Mouse (Mus musculus): ENCODE data around the gene Reck. TPM values are rescaled to one million over a fixed set of nuclear protein-coding genes. Genes with fewer than 3 reads are reported as not detected.
A peak's percentile ranks its signal among the peaks of the same experiment; 100 is the strongest.

Reck gene
- polyA plus RNA-seq, 1 experiment from 2014 or later, result 2.3 TPM

DNA sequence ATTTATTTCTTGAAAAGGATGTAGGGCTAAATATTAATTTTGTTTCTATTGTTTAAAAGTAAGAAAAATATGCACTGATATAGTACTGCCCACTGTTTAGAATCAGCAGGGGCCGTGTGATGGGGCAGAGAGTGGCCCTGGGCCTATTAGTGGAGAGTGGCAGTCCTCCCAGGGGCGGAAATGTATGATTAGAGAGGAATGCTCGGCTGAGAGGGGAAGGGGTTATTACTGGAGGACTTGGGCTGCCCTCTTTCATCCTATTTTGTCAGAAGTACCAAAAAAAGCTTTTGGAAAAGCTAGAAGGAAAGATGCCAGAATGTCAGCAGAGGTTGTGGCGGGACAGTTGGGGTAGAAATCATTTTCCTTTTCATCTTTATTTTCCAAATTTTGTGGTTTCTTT, 8.9 kb downstream of the Reck start:
- no peak overlapping the region for H3K9ac ChIP-seq (replicated peaks)
- H3K9me3 ChIP-seq (ENCODE audit: low read length), result no peaks in the 10 kb centered on the region
- TF ChIP-seq EP300 (IDR thresholded peaks at IDR 0.05; ENCODE audit: low read depth), result no peak
- no peak for TF ChIP-seq CTCF (IDR thresholded peaks at IDR 0.05; ENCODE audit: low read depth)
- no peaks in the 10 kb centered on the region for H3K27me3 ChIP-seq (ENCODE audit: insufficient read depth, low read length)
- no peaks in the 10 kb centered on the region for H3K36me3 ChIP-seq (replicated peaks; ENCODE audit: insufficient read depth, low read length)
- ATAC-seq (no peak), DNase-seq (no peak)
- no peak overlapping the region for H3K4me2 ChIP-seq (ENCODE audit: low read depth, low read length)
- WGBS (ENCODE audit: insufficient replicate concordance), result 59% methylated on average over 4 of the region's 4 CpGs
- no peaks in the 10 kb centered on the region for H3K4me1 ChIP-seq (ENCODE audit: insufficient read depth)
- H3K27ac ChIP-seq (ENCODE audit: low read depth), result no peak overlapping the region
- no peak overlapping the region for H3K4me3 ChIP-seq (ENCODE audit: low read depth, low read length)

DNA sequence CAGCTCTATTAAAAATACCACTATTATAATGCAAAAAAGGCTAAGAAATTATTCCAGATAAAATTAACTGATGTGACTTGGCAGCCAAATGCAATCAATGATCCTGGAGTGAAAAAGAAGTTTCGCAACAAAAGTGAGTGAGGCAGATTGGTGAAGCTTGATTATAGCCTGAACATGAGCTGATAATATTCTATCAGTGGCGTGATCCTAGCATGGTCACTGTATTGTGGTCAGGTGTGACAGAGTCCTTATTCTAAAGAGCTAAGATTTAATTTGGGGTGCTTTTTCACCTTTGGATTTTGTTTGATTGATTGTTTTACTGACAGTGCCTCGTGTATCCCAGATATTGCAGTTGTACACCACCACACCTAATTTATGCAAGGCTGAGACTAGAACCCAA, 15.9 kb downstream of the Reck start:
- TF ChIP-seq CTCF (IDR thresholded peaks at IDR 0.05; ENCODE audit: low read depth), result no peak
- no peak for TF ChIP-seq EP300 (IDR thresholded peaks at IDR 0.05; ENCODE audit: low read depth)
- H3K9me3 ChIP-seq (ENCODE audit: low read length), result no peaks in the 10 kb centered on the region
- H3K27me3 ChIP-seq (ENCODE audit: insufficient read depth, low read length), result no peaks in the 10 kb centered on the region
- H3K4me2 ChIP-seq (ENCODE audit: low read depth, low read length), result no peak overlapping the region
- H3K4me1 ChIP-seq (ENCODE audit: insufficient read depth), result peaks cover 2% of the 10 kb centered on the region; the same call in 1 of the 2 replicates
- ATAC-seq (no peak), DNase-seq (no peak)
- 64% methylated on average over 3 of the region's 3 CpGs for WGBS (ENCODE audit: insufficient replicate concordance)
- no peaks in the 10 kb centered on the region for H3K36me3 ChIP-seq (replicated peaks; ENCODE audit: insufficient read depth, low read length)
- H3K27ac ChIP-seq (ENCODE audit: low read depth), result no peak overlapping the region
- no peak overlapping the region for H3K4me3 ChIP-seq (ENCODE audit: low read depth, low read length)
- no peak overlapping the region for H3K9ac ChIP-seq (replicated peaks)

DNA sequence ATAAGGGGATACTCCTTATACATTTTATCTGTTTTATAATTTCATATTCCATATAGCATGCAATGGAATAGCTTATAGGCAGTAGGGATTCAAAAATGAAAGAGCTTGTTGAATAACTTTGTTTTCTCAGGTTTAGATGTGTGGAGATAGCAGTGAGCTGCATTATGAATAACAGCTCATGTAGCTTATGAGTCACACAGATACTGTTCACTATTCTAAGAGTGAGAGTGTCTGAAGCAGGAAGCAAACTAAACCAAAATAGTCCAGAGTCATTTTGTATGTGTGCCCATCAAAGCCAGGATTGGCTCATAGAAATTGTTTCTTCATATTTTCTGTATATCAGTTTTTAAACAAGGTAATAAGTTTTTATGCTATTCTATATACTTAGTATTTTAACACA, 21.9 kb downstream of the Reck start:
- no peak overlapping the region for H3K4me3 ChIP-seq (ENCODE audit: low read depth, low read length)
- H3K36me3 ChIP-seq (replicated peaks; ENCODE audit: insufficient read depth, low read length), result no peaks in the 10 kb centered on the region
- H3K4me1 ChIP-seq (ENCODE audit: insufficient read depth), result peaks cover 2% of the 10 kb centered on the region; the same call in 1 of the 2 replicates
- no peaks in the 10 kb centered on the region for H3K9me3 ChIP-seq (ENCODE audit: low read length)
- H3K27me3 ChIP-seq (ENCODE audit: insufficient read depth, low read length), result no peaks in the 10 kb centered on the region
- H3K9ac ChIP-seq (replicated peaks), result no peak overlapping the region
- DNase-seq, result no peak
- H3K27ac ChIP-seq (ENCODE audit: low read depth), result no peak overlapping the region
- TF ChIP-seq CTCF (IDR thresholded peaks at IDR 0.05; ENCODE audit: low read depth) (no peak), EP300 (IDR thresholded peaks at IDR 0.05; ENCODE audit: low read depth) (no peak)
- no peak overlapping the region for H3K4me2 ChIP-seq (ENCODE audit: low read depth, low read length)
- no peak for ATAC-seq

DNA sequence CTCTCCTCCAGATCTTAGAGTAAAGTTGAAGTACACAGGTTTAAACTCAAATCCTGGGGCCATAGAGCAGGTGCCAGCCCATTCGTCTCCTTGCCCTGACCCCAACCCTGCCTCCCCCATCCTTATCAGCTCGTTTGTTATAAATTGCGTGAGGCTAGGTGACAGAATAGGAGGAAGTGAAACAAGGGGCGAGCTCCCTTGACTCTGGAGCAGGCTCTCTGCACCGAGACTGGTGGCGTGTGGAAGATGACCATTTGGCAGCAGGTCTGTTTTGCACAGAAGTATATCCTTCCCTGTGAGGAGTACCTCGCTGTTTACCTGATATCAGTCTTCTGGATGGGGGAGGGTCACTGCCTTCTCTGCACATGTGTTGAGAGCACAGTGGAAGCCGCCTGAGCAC, 23.9 kb downstream of the Reck start:
- no peak for DNase-seq
- TF ChIP-seq CTCF (IDR thresholded peaks at IDR 0.05; ENCODE audit: low read depth) (no peak), EP300 (IDR thresholded peaks at IDR 0.05; ENCODE audit: low read depth) (no peak)
- no peak overlapping the region for H3K4me3 ChIP-seq (ENCODE audit: low read depth, low read length)
- ATAC-seq, result no peak
- H3K27me3 ChIP-seq (ENCODE audit: insufficient read depth, low read length), result no peaks in the 10 kb centered on the region
- H3K9ac ChIP-seq (replicated peaks), result no peak overlapping the region
- WGBS (ENCODE audit: insufficient replicate concordance), result 27% methylated on average over 8 of the region's 8 CpGs
- peaks cover 2% of the 10 kb centered on the region; the same call in 1 of the 2 replicates for H3K4me1 ChIP-seq (ENCODE audit: insufficient read depth)
- H3K36me3 ChIP-seq (replicated peaks; ENCODE audit: insufficient read depth, low read length), result no peaks in the 10 kb centered on the region
- no peak overlapping the region for H3K27ac ChIP-seq (ENCODE audit: low read depth)
- no peaks in the 10 kb centered on the region for H3K9me3 ChIP-seq (ENCODE audit: low read length)
- no peak overlapping the region for H3K4me2 ChIP-seq (ENCODE audit: low read depth, low read length)

DNA sequence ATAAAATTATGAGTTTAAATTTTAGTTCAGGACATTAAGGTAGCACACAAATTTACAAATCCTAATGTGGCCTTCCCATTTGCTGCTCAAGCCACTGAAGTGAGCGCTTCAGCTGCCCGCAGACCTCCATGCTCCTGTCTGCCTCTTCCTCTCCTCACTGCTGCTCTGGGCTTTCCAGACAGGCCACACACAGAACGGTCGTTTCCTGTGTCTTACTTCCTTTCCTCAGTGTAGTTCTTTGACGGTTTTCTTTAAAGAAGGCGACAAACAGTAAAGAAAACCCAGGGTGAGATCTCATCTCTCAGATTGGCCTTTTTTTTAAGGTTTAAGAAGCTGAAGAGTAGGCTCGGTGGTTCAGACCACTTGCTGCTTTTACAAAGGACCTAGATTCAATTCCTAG, 28.4 kb downstream of the Reck start:
- no peaks in the 10 kb centered on the region for H3K4me1 ChIP-seq (ENCODE audit: insufficient read depth)
- no peaks in the 10 kb centered on the region for H3K9me3 ChIP-seq (ENCODE audit: low read length)
- no peak overlapping the region for H3K27ac ChIP-seq (ENCODE audit: low read depth)
- no peaks in the 10 kb centered on the region for H3K27me3 ChIP-seq (ENCODE audit: insufficient read depth, low read length)
- no peak overlapping the region for H3K9ac ChIP-seq (replicated peaks)
- no peak for TF ChIP-seq CTCF (IDR thresholded peaks at IDR 0.05; ENCODE audit: low read depth)
- no peak for TF ChIP-seq EP300 (IDR thresholded peaks at IDR 0.05; ENCODE audit: low read depth)
- DNase-seq, result no peak
- no peak for ATAC-seq
- WGBS (ENCODE audit: insufficient replicate concordance), result 27% methylated on average over 7 of the region's 7 CpGs
- H3K4me3 ChIP-seq (ENCODE audit: low read depth, low read length), result no peak overlapping the region
- no peak overlapping the region for H3K4me2 ChIP-seq (ENCODE audit: low read depth, low read length)
- no peaks in the 10 kb centered on the region for H3K36me3 ChIP-seq (replicated peaks; ENCODE audit: insufficient read depth, low read length)

DNA sequence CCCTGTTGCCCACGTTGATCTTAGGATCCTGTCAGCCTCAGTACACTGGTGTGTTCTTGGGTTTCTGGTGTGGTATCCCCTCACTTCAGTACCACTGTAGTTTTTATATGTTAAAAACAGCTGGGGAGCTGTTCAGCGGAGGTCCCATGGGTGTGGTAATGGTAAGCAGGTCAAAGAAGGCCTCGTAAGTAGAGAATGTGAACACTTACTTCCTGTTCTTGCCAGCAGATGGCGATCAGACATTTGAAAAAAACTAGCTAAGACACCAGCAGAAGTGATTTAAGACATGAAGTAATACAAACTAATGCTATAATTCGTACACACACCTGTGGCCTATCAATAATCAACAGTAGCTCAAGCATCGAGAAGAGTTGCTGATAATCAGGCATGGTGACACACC, 31.1 kb downstream of the Reck start:
- H3K9ac ChIP-seq (replicated peaks), result no peak overlapping the region
- no peaks in the 10 kb centered on the region for H3K27me3 ChIP-seq (ENCODE audit: insufficient read depth, low read length)
- WGBS (ENCODE audit: insufficient replicate concordance), result 25% methylated on average over 6 of the region's 6 CpGs
- TF ChIP-seq CTCF (IDR thresholded peaks at IDR 0.05; ENCODE audit: low read depth), result peak; percentile 66
- TF ChIP-seq EP300 (IDR thresholded peaks at IDR 0.05; ENCODE audit: low read depth), result no peak
- no peak overlapping the region for H3K27ac ChIP-seq (ENCODE audit: low read depth)
- DNase-seq, result peak; percentile 42
- H3K9me3 ChIP-seq (ENCODE audit: low read length), result no peaks in the 10 kb centered on the region
- H3K36me3 ChIP-seq (replicated peaks; ENCODE audit: insufficient read depth, low read length), result no peaks in the 10 kb centered on the region
- H3K4me3 ChIP-seq (ENCODE audit: low read depth, low read length), result no peak overlapping the region
- ATAC-seq, result no peak
- no peak overlapping the region for H3K4me2 ChIP-seq (ENCODE audit: low read depth, low read length)
- H3K4me1 ChIP-seq (ENCODE audit: insufficient read depth), result no peaks in the 10 kb centered on the region

DNA sequence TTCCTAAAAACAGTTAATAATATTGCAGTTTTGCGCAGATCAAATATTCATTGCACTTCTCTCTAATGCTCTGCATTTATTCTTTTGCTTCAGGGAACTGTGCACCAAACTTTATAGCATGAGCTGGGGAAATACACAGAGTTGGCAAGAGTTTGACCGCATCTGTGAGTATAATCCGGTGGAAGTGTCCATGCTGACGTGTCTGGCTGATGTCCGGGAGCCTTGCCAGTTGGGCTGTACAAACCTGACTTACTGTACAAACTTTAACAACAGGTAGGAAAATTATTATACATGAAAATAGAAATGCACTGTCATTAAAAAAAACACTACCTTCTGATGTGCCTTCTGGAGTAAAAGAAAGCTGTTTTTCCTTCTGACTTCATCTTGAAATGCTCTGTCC, 42.9 kb downstream of the Reck start:
- Histone ChIP-seq H3K4me1 (ENCODE audit: insufficient read depth) (no peaks in the 10 kb centered on the region), H3K36me3 (replicated peaks; ENCODE audit: insufficient read depth, low read length) (no peaks in the 10 kb centered on the region), H3K27me3 (ENCODE audit: insufficient read depth, low read length) (no peaks in the 10 kb centered on the region), H3K4me3 (ENCODE audit: low read depth, low read length) (no peak overlapping the region), H3K4me2 (ENCODE audit: low read depth, low read length) (no peak overlapping the region), H3K9me3 (ENCODE audit: low read length) (no peaks in the 10 kb centered on the region), H3K27ac (ENCODE audit: low read depth) (no peak overlapping the region), H3K9ac (replicated peaks) (no peak overlapping the region)
- 90% methylated on average over 5 of the region's 5 CpGs for WGBS (ENCODE audit: insufficient replicate concordance)
- DNase-seq, result no peak
- TF ChIP-seq CTCF (IDR thresholded peaks at IDR 0.05; ENCODE audit: low read depth), result no peak
- no peak for TF ChIP-seq EP300 (IDR thresholded peaks at IDR 0.05; ENCODE audit: low read depth)
- ATAC-seq, result no peak
